Mouse (Mus musculus) midbrain, embryonic 10.5 days (tissue): Measurements from ENCODE around the gene Dxo. TPM values are rescaled to one million over a fixed set of nuclear protein-coding genes. Genes with fewer than 3 reads are reported as not detected.

Source experiments
- DNase-seq: peaks from one replicate; pipeline ENCODE4 v3.0.0-alpha.2; 2017; ENCODE audit warnings: low spot score
- H3K27ac ChIP-seq: fragments of 300-500 bp; sonication (generic); replicated peaks from 2 replicates; pipeline ENCODE4 v1.5.1; 2016; ENCODE audit warnings: mild to moderate bottlenecking
- H3K27me3 ChIP-seq: fragments of 300-500 bp; sonication (generic); 2 replicates; pipeline ENCODE4 v1.6.1; 2016; ENCODE audit warnings: low read depth, mild to moderate bottlenecking; ENCODE audit not compliant: poor library complexity, severe bottlenecking
- H3K36me3 ChIP-seq: fragments of 300-500 bp; sonication (generic); 2 replicates; pipeline ENCODE4 v1.6.1; 2016; ENCODE audit warnings: mild to moderate bottlenecking, moderate library complexity
- H3K4me1 ChIP-seq: fragments of 300-500 bp; sonication (generic); 2 replicates; pipeline ENCODE4 v1.6.1; 2016
- H3K4me3 ChIP-seq: fragments of 300-500 bp; sonication (generic); 2 replicates; pipeline ENCODE4 v1.5.1; 2016; ENCODE audit warnings: mild to moderate bottlenecking, moderate library complexity
- H3K9me3 ChIP-seq: fragments of 300-500 bp; sonication (generic); replicated peaks from 2 replicates; pipeline ENCODE4 v1.6.1; 2016; ENCODE audit warnings: mild to moderate bottlenecking
- WGBS: fragments of 180-500 bp; shearing (Covaris S2); methylation state at CpG from one replicate; pipeline ENCODE4 v1.1.7; 2016; 5-methylcytosine and 5-hydroxymethylcytosine counted together
- microRNA-seq: library from miRNA; unstranded; fragments of <30 nt; microRNA quantifications from one replicate; pipeline ENCODE4, GENCODE M21; 2017
- polyA plus RNA-seq: library from polyadenylated mRNA; unstranded; fragments of >200 nt; fragmentation: Nextera tagmentation; extraction: Ambion mirVana; gene quantifications from 2 replicates; pipeline ENCODE4 v1.2.1, GENCODE M21; 2016

Dxo gene
- polyA plus RNA-seq, 1 experiment from 2014 or later = 88.1 TPM

- Histone ChIP-seq H3K4me1 (peaks cover 5% of the 10 kb centered on the region), H3K27ac (no peak within 1 kb of the TSS), H3K4me3 (no peak within 1 kb of the TSS), H3K27me3 (no peaks in the 10 kb centered on the region), H3K36me3 (peaks cover 6% of the 10 kb centered on the region), H3K9me3 (no peaks in the 10 kb centered on the region)
- 75% methylated on average over 8 of the region's 8 CpGs for WGBS
- no peak for DNase-seq
These were observed 25.7 kb downstream of the Dxo start, which contains the start of gene Cfb for GRCm38 (mm10) chr17:34862416-34863081. Gene Cfb (minus strand): TSS chr17:34862518.

- Histone ChIP-seq H3K9me3 (no peaks in the 10 kb centered on the region), H3K4me1 (peaks cover 5% of the 10 kb centered on the region), H3K27me3 (no peaks in the 10 kb centered on the region), H3K36me3 (no peaks in the 10 kb centered on the region), H3K27ac (no peak overlapping the region), H3K4me3 (no peak overlapping the region)
- 68% methylated on average over 7 of the region's 7 CpGs for WGBS
- no peak for DNase-seq
These were observed 29.2 kb downstream of the Dxo start for GRCm38 (mm10) chr17:34865981-34866380.

GRCm38 (mm10) chr17:34874321-34874720 is 37.5 kb downstream of the Dxo start:
- Histone ChIP-seq H3K9me3 (no peaks in the 10 kb centered on the region), H3K4me1 (no peaks in the 10 kb centered on the region), H3K27ac (no peak overlapping the region), H3K4me3 (no peak overlapping the region), H3K36me3 (no peaks in the 10 kb centered on the region), H3K27me3 (no peaks in the 10 kb centered on the region)
- DNase-seq = no peak
- WGBS = 88% methylated on average over 6 of the region's 6 CpGs

GRCm38 (mm10) chr17:34879336-34879879 is 42.6 kb downstream of the Dxo start, which contains the start of gene Zbtb12:
Gene Zbtb12 (plus strand): TSS chr17:34879483.
- Histone ChIP-seq H3K36me3 (no peaks in the 10 kb centered on the region), H3K27me3 (peaks cover 25% of the 10 kb centered on the region), H3K9me3 (no peaks in the 10 kb centered on the region), H3K4me1 (peaks cover 9% of the 10 kb centered on the region), H3K4me3 (no peak within 1 kb of the TSS), H3K27ac (no peak within 1 kb of the TSS)
- DNase-seq = no peak
- 66% methylated on average over 11 of the region's 11 CpGs for WGBS

GRCm38 (mm10) chr17:34881166-34881565 is 44.3 kb downstream of the Dxo start:
- peaks cover 9% of the 10 kb centered on the region for H3K4me1 ChIP-seq
- no peak for DNase-seq
- H3K9me3 ChIP-seq = no peaks in the 10 kb centered on the region
- H3K36me3 ChIP-seq = no peaks in the 10 kb centered on the region
- H3K27ac ChIP-seq = no peak overlapping the region
- H3K4me3 ChIP-seq = peak overlapping the region; percentile 20; the same call in 1 of the 2 replicates
- peaks cover 25% of the 10 kb centered on the region for H3K27me3 ChIP-seq

- Histone ChIP-seq H3K9me3 (no peaks in the 10 kb centered on the region), H3K27me3 (peaks cover 25% of the 10 kb centered on the region), H3K36me3 (no peaks in the 10 kb centered on the region), H3K27ac (no peak within 1 kb of the TSS), H3K4me3 (peak within 1 kb of the TSS; percentile 20; the same call in 1 of the 2 replicates), H3K4me1 (peaks cover 9% of the 10 kb centered on the region)
- 14% methylated on average over 15 of the region's 15 CpGs for WGBS
- no peak for DNase-seq
These were observed 45.0 kb downstream of the Dxo start, which contains the start of gene Gm20547 for GRCm38 (mm10) chr17:34881683-34882310. Gene Gm20547 (minus strand): TSS chr17:34882042.

GRCm38 (mm10) chr17:34883332-34883731 is 46.5 kb downstream of the Dxo start:
- Histone ChIP-seq H3K4me3 (no peak overlapping the region), H3K9me3 (no peaks in the 10 kb centered on the region), H3K27me3 (peaks cover 25% of the 10 kb centered on the region), H3K4me1 (peaks cover 9% of the 10 kb centered on the region), H3K27ac (no peak overlapping the region), H3K36me3 (no peaks in the 10 kb centered on the region)
- 78% methylated on average over 3 of the region's 3 CpGs for WGBS
- no peak for DNase-seq

- WGBS = 89% methylated on average over 6 of the region's 6 CpGs
- no peak for DNase-seq
- H3K36me3 ChIP-seq = no peaks in the 10 kb centered on the region
- H3K4me3 ChIP-seq = no peak overlapping the region
- H3K27me3 ChIP-seq = peaks cover 25% of the 10 kb centered on the region
- no peaks in the 10 kb centered on the region for H3K9me3 ChIP-seq
- peaks cover 9% of the 10 kb centered on the region for H3K4me1 ChIP-seq
- no peak overlapping the region for H3K27ac ChIP-seq
These were observed 47.9 kb downstream of the Dxo start for GRCm38 (mm10) chr17:34884704-34885103.

GRCm38 (mm10) chr17:34885615-34886014 is 48.8 kb downstream of the Dxo start:
- Histone ChIP-seq H3K27ac (no peak overlapping the region), H3K9me3 (no peaks in the 10 kb centered on the region), H3K4me1 (peaks cover 9% of the 10 kb centered on the region), H3K4me3 (no peak overlapping the region), H3K27me3 (peaks cover 25% of the 10 kb centered on the region), H3K36me3 (no peaks in the 10 kb centered on the region)
- 81% methylated on average over 3 of the region's 3 CpGs for WGBS
- DNase-seq = no peak

GRCm38 (mm10) chr17:34887942-34888341 is 51.1 kb downstream of the Dxo start:
- no peak overlapping the region for H3K27ac ChIP-seq
- peaks cover under 1% of the 10 kb centered on the region; the same call in 1 of the 2 replicates for H3K4me1 ChIP-seq
- DNase-seq = no peak
- H3K9me3 ChIP-seq = no peaks in the 10 kb centered on the region
- H3K4me3 ChIP-seq = no peak overlapping the region
- H3K27me3 ChIP-seq = peaks cover 8% of the 10 kb centered on the region; the same call in 1 of the 2 replicates
- H3K36me3 ChIP-seq = no peaks in the 10 kb centered on the region
- WGBS = 84% methylated on average over 5 of the region's 5 CpGs

Small RNAs within 50 kb of the gene (microRNA-seq; reads per million reads assigned to microRNA genes)
- gene Mir6970 = not detected
- 2.1 reads per million for gene Mir6971
- gene Mir6972 = not detected

Other genes starting within 250 kb of the Dxo start
- gene Gpsm3, start 247.2 kb upstream of the Dxo start, polyA plus RNA-seq = 5.3 and 6.6 TPM in 2 replicates
- gene Pbx2, start 245.8 kb upstream of the Dxo start, polyA plus RNA-seq = 17.5 and 17.7 TPM in 2 replicates
- 3.1 and 3.2 TPM in 2 replicates for gene Ager, start 239.2 kb upstream of the Dxo start, polyA plus RNA-seq
- 202 and 233 TPM in 2 replicates for gene Rnf5, start 233.3 kb upstream of the Dxo start, polyA plus RNA-seq
- 66.0 and 70.1 TPM in 2 replicates for gene Agpat1, start 232.8 kb upstream of the Dxo start, polyA plus RNA-seq
- 4.3 TPM in 2 replicates for gene Egfl8, start 221.0 kb upstream of the Dxo start, polyA plus RNA-seq
- 22.5 and 23.6 TPM in 2 replicates for gene Ppt2, start 208.5 kb upstream of the Dxo start, polyA plus RNA-seq
- 0.54 and 1.2 TPM in 2 replicates for gene Prrt1, start 207.5 kb upstream of the Dxo start, polyA plus RNA-seq
- 16.8 and 18.9 TPM in 2 replicates for gene Fkbpl, start 192.3 kb upstream of the Dxo start, polyA plus RNA-seq
- gene Atf6b, start 189.9 kb upstream of the Dxo start, polyA plus RNA-seq = 111 and 123 TPM in 2 replicates
- not detected in 2 replicates for gene Tnxb, start 166.5 kb upstream of the Dxo start, polyA plus RNA-seq
- gene C4b, start 93.1 kb upstream of the Dxo start, polyA plus RNA-seq = not detected in 2 replicates
- not detected in 2 replicates for gene Cyp21a1, start 32.5 kb upstream of the Dxo start, polyA plus RNA-seq
- gene Stk19, start 74 bp upstream of the Dxo start, polyA plus RNA-seq = 30.2 and 30.6 TPM in 2 replicates
- gene Skiv2l, start 13.2 kb downstream of the Dxo start, polyA plus RNA-seq = 57.8 and 62.4 TPM in 2 replicates
- 137 and 139 TPM in 2 replicates for gene Nelfe, start 13.4 kb downstream of the Dxo start, polyA plus RNA-seq
- gene Cfb, start 25.5 kb downstream of the Dxo start, polyA plus RNA-seq = 1.8 and 2.8 TPM in 2 replicates
- gene Zbtb12, start 42.5 kb downstream of the Dxo start, polyA plus RNA-seq = 5.8 and 6.1 TPM in 2 replicates
- gene Gm20547, start 45.0 kb downstream of the Dxo start, polyA plus RNA-seq = 0.07 TPM in 1 of 2 replicates, not detected in the other
- gene C2, start 61.2 kb downstream of the Dxo start, polyA plus RNA-seq = 1.3 TPM in 2 replicates
- gene Ehmt2, start 61.5 kb downstream of the Dxo start, polyA plus RNA-seq = 88.0 and 91.9 TPM in 2 replicates
- not detected in 2 replicates for gene Slc44a4, start 77.4 kb downstream of the Dxo start, polyA plus RNA-seq
- gene Neu1, start 94.2 kb downstream of the Dxo start, polyA plus RNA-seq = 16.1 and 19.2 TPM in 2 replicates
- gene Hspa1b, start 122.2 kb downstream of the Dxo start, polyA plus RNA-seq = 0.19 TPM in 1 of 2 replicates, not detected in the other
- gene Gm20481, start 132.9 kb downstream of the Dxo start, polyA plus RNA-seq = 0.27 TPM in 1 of 2 replicates, not detected in the other
- gene Hspa1a, start 135.1 kb downstream of the Dxo start, polyA plus RNA-seq = 1.3 and 1.6 TPM in 2 replicates
- gene Hspa1l, start 135.7 kb downstream of the Dxo start, polyA plus RNA-seq = 0.71 and 0.81 TPM in 2 replicates
- gene Lsm2, start 144.8 kb downstream of the Dxo start, polyA plus RNA-seq = 307 and 337 TPM in 2 replicates
- 177 and 210 TPM in 2 replicates for gene Vars, start 164.0 kb downstream of the Dxo start, polyA plus RNA-seq
- gene Vwa7, start 179.6 kb downstream of the Dxo start, polyA plus RNA-seq = 0.19 and 0.28 TPM in 2 replicates
- gene Sapcd1, start 191.0 kb downstream of the Dxo start, polyA plus RNA-seq = 7.1 and 7.7 TPM in 2 replicates
- gene Msh5, start 209.7 kb downstream of the Dxo start, polyA plus RNA-seq = 5.4 and 6.3 TPM in 2 replicates
- 216 and 217 TPM in 2 replicates for gene Clic1, start 212.9 kb downstream of the Dxo start, polyA plus RNA-seq
- 527 and 597 TPM in 2 replicates for gene Ddah2, start 222.0 kb downstream of the Dxo start, polyA plus RNA-seq
- 0.17 TPM in 2 replicates for gene Ly6g6c, start 228.4 kb downstream of the Dxo start, polyA plus RNA-seq
- 1.3 TPM in 2 replicates for gene Mpig6b, start 229.2 kb downstream of the Dxo start, polyA plus RNA-seq
- gene Ly6g6e, start 239.9 kb downstream of the Dxo start, polyA plus RNA-seq = 0.32 and 0.59 TPM in 2 replicates
- gene Ly6g6d, start 241.0 kb downstream of the Dxo start, polyA plus RNA-seq = 2.0 and 3.5 TPM in 2 replicates
- 0.70 and 0.86 TPM in 2 replicates for gene Ly6g6f, start 248.6 kb downstream of the Dxo start, polyA plus RNA-seq